Mouse (Mus musculus) hindbrain, postnatal 0 days (tissue): ENCODE measurements around the gene Col4a2. TPM values are rescaled to one million over a fixed set of nuclear protein-coding genes. Genes with fewer than 3 reads are reported as not detected.

ENCODE experiments used
- ATAC-seq: fragments of 200-750 bp; cut with Nextera tagmentation; 2 replicates; pipeline ENCODE4 v1.8.0; 2017; ENCODE audit warnings: mild to moderate bottlenecking, moderate TSS enrichment, moderate library complexity
- DNase-seq: peaks from one replicate; pipeline ENCODE4 v3.0.0-alpha.2; 2015; ENCODE audit warnings: low spot score
- H3K27ac ChIP-seq: fragments of 300-500 bp; sonication (generic); 2 replicates; pipeline ENCODE4 v1.5.1; 2014; ENCODE audit warnings: mild to moderate bottlenecking
- H3K27me3 ChIP-seq: fragments of 300-500 bp; sonication (generic); 2 replicates; pipeline ENCODE4 v1.6.1; 2014; ENCODE audit warnings: low read length, mixed read lengths; ENCODE audit not compliant: insufficient read depth
- H3K36me3 ChIP-seq: fragments of 300-500 bp; sonication (generic); 2 replicates; pipeline ENCODE4 v1.6.1; 2014; ENCODE audit warnings: low read length, mixed read lengths; ENCODE audit not compliant: insufficient read depth
- H3K4me1 ChIP-seq: fragments of 300-500 bp; sonication (generic); 2 replicates; pipeline ENCODE4 v1.6.1; 2014; ENCODE audit warnings: antibody characterized with exemption, low read length, mixed read lengths; ENCODE audit not compliant: insufficient read depth
- H3K4me2 ChIP-seq: fragments of 300-500 bp; sonication (generic); 2 replicates; pipeline ENCODE4 v1.6.1; 2014; ENCODE audit warnings: low read depth, mild to moderate bottlenecking, low read length, moderate library complexity, mixed read lengths
- H3K4me3 ChIP-seq: fragments of 300-500 bp; sonication (generic); 2 replicates; pipeline ENCODE4 v1.5.1; 2014; ENCODE audit warnings: low read length
- H3K9ac ChIP-seq: fragments of 300-500 bp; sonication (generic); replicated peaks from 2 replicates; pipeline ENCODE4 v1.6.1; 2014; ENCODE audit warnings: mild to moderate bottlenecking, low read length, moderate library complexity, mixed read lengths
- H3K9me3 ChIP-seq: fragments of 300-500 bp; sonication (generic); 2 replicates; pipeline ENCODE4 v1.6.1; 2016; ENCODE audit warnings: low read length, mixed read lengths
- CTCF ChIP-seq: IDR thresholded peaks from 2 replicates; pipeline ENCODE4 v1.5.1; 2016; ENCODE audit warnings: antibody characterized with exemption, control low read depth, low read depth
- WGBS: fragments of 180-500 bp; shearing (Covaris S2); extraction: QIAGEN DNeasy Blood & Tissue Kit; methylation state at CpG from one replicate; pipeline ENCODE4 v1.1.7; 2014; 5-methylcytosine and 5-hydroxymethylcytosine counted together
- polyA plus RNA-seq: library from polyadenylated mRNA; unstranded; fragments of >200 nt; fragmentation: Nextera tagmentation; extraction: Ambion mirVana; gene quantifications from 2 replicates; pipeline ENCODE4 v1.2.1, GENCODE M21; 2015
- total RNA-seq: library from RNA; depleted of rRNA; stranded (reverse); fragments of >200 nt; gene quantifications from 2 replicates; pipeline ENCODE4 v1.2.3, GENCODE M21; 2014

The Col4a2 gene
- total and polyA plus RNA-seq, 2 experiments from 2014 or later = 27.8 to 76.6 TPM

DNA sequence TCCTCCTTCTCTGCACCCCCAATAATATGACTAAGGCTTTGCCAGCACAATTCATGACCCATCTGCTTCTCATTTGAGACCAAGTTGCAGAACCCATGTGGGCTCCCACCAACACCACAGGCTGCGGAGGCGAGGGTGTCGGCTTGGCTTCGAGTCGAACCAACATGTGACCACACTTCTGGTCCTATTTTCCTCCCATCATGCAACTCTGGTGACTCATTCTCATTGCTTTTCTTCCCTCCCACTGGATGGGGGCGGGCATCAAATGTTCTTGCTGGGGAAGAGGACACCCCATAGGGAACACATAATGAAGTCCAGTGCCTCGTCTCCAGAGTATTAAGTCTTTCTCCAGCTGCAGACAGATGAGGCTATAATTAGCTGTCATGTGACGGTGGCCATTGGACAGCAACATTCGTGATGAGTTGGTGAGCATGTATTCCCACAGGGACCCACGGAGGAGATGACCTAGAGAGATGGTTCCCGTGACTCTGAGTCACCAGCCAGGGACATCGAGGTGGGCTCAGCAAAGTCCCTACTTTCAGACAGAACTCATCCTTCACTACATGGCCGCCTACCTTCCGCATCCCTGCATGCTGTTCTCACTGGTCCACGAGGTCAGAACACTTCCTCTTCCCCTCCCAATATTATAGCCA lies 39.0 kb upstream of the Col4a2 start:
- Histone ChIP-seq H3K9me3 (no peaks in the 10 kb centered on the region), H3K4me2 (no peak overlapping the region), H3K27me3 (no peaks in the 10 kb centered on the region), H3K27ac (no peak overlapping the region), H3K4me1 (peaks cover 8% of the 10 kb centered on the region), H3K9ac (no peak overlapping the region), H3K36me3 (no peaks in the 10 kb centered on the region), H3K4me3 (no peak overlapping the region)
- TF ChIP-seq CTCF = no peak
- no peak for ATAC-seq
- 90% methylated on average over 15 of the region's 15 CpGs for WGBS
- no peak for DNase-seq

DNA sequence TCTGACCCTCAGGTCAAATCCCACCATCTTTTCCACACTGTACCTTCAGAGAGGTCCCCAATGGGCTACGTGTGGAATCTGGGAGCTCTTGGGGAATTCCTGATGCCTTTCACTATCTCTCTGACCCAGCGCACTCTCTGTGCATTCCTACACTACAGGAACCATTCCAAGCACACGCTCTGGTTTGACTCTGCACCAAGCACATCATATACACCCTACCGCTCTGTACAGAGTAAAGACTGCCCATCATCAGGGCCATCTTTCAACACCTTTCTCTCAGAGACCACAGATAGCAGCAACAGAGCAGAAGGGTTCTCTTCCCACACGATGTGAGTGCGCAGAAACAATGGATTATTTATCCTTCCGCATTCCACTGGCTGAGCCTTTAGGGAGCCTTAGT lies 38.2 kb upstream of the Col4a2 start:
- Histone ChIP-seq H3K27ac (no peak overlapping the region), H3K4me3 (no peak overlapping the region), H3K27me3 (no peaks in the 10 kb centered on the region), H3K4me1 (peaks cover 10% of the 10 kb centered on the region), H3K4me2 (no peak overlapping the region), H3K9ac (no peak overlapping the region), H3K9me3 (no peaks in the 10 kb centered on the region), H3K36me3 (no peaks in the 10 kb centered on the region)
- ATAC-seq (no peak), DNase-seq (no peak)
- TF ChIP-seq CTCF = no peak
- 77% methylated on average over 7 of the region's 7 CpGs for WGBS

DNA sequence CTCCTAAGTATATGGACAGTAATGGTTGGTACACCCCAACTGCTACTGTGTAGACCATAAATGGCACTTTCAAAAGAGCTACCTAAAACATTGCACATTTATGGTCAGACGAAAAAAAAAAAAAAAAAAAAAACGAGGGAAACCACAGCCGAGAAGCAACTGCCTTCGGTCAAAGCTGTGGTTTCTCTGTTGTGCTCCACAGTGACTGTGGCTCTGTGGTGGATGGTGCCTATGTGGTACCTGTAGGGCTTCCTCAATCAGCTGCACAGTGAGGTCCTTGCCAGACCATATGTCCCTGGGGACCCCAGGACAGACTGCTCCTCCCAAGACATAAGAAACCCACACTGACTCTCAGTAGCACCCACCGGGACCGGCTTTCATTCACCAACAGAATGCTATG lies 36.3 kb upstream of the Col4a2 start:
- Histone ChIP-seq H3K36me3 (no peaks in the 10 kb centered on the region), H3K27ac (no peak overlapping the region), H3K4me2 (no peak overlapping the region), H3K9ac (no peak overlapping the region), H3K4me1 (peaks cover 14% of the 10 kb centered on the region), H3K4me3 (no peak overlapping the region), H3K27me3 (no peaks in the 10 kb centered on the region), H3K9me3 (no peaks in the 10 kb centered on the region)
- ATAC-seq = no peak
- WGBS = 80% methylated on average over 6 of the region's 6 CpGs
- DNase-seq = no peak
- no peak for TF ChIP-seq CTCF

- Histone ChIP-seq H3K4me2 (no peak overlapping the region), H3K27ac (peak overlapping the region; percentile 74; the same call in 1 of the 2 replicates), H3K9ac (no peak overlapping the region), H3K4me1 (peaks cover 14% of the 10 kb centered on the region), H3K36me3 (no peaks in the 10 kb centered on the region), H3K4me3 (no peak overlapping the region), H3K9me3 (no peaks in the 10 kb centered on the region), H3K27me3 (no peaks in the 10 kb centered on the region)
- no peak for TF ChIP-seq CTCF
- DNase-seq (no peak), ATAC-seq (no peak)
- 56% methylated on average over 3 of the region's 3 CpGs for WGBS
Measured at GRCm38 (mm10) chr8:11277602-11278051, 35.0 kb upstream of the Col4a2 start.

DNA sequence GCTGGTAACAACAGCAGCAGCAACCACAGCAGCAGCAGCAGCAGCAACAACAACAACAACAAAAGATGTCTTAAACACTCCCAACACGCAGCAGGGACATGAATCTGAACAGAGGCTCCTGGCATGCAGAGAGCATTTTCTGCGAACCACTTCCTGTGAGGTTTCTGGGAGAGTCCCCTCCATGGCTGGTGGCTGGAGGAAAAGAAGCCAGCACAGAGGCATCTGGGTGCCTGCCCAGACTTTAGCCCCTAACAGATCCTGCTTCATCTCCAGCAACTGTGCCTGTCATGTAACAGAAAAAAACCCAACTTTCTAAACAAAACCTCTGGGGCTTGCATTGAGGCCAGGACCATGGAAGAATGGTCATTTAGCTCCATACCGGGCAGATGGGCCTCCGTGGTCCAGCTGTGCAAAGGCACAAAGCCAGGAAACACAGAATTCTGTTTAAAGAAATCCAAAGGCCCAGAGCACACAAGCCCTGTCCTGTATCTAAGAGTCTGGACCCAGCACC lies 34.4 kb upstream of the Col4a2 start:
- Histone ChIP-seq H3K9ac (no peak overlapping the region), H3K27me3 (no peaks in the 10 kb centered on the region), H3K9me3 (no peaks in the 10 kb centered on the region), H3K27ac (peak overlapping the region; percentile 74), H3K36me3 (no peaks in the 10 kb centered on the region), H3K4me3 (no peak overlapping the region), H3K4me1 (peaks cover 14% of the 10 kb centered on the region), H3K4me2 (no peak overlapping the region)
- TF ChIP-seq CTCF = no peak
- peak; percentile 81 for ATAC-seq
- peak; percentile 70 for DNase-seq
- WGBS = 26% methylated on average over 4 of the region's 4 CpGs

GRCm38 (mm10) chr8:11279296-11279826 lies 33.2 kb upstream of the Col4a2 start:
- Histone ChIP-seq H3K4me3 (no peak overlapping the region), H3K9ac (no peak overlapping the region), H3K4me2 (no peak overlapping the region), H3K27ac (no peak overlapping the region), H3K36me3 (no peaks in the 10 kb centered on the region), H3K27me3 (no peaks in the 10 kb centered on the region), H3K4me1 (peaks cover 14% of the 10 kb centered on the region), H3K9me3 (no peaks in the 10 kb centered on the region)
- TF ChIP-seq CTCF = no peak
- WGBS = 46% methylated on average over 20 of the region's 20 CpGs
- peak; percentile 20 for DNase-seq
- ATAC-seq = peak; percentile 34; the same call in 1 of the 2 replicates

DNA sequence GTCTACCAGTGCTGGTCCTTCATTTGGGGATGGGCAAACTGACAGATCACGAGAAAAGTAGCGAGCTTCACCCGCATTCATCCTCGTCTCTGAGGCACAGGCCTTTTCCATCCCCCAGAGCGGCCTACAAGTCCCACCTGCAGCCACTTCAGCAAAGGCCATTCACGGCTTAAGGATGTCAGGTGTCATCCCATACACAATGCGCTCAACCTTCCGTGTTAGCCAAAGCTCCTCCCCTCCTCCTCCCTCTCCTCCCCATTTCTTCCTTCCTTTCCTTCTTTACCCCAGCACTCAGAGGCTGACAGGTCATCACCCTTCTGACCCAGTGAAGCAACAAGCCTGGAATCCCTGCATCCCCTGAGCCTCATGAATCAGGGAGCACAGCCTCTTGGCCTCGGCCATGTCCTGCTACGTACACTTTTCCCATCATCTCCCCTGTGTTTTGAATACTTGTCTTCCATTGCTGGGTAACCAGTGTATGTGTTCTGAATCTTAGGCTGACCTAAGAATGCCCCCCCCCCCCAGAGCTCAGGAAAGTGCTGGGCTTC lies 31.8 kb upstream of the Col4a2 start:
- Histone ChIP-seq H3K4me3 (no peak overlapping the region), H3K4me2 (no peak overlapping the region), H3K36me3 (no peaks in the 10 kb centered on the region), H3K9me3 (no peaks in the 10 kb centered on the region), H3K4me1 (peaks cover 14% of the 10 kb centered on the region), H3K9ac (no peak overlapping the region), H3K27me3 (no peaks in the 10 kb centered on the region), H3K27ac (no peak overlapping the region)
- ATAC-seq (no peak), DNase-seq (no peak)
- 67% methylated on average over 10 of the region's 10 CpGs for WGBS
- TF ChIP-seq CTCF = no peak
